Mouse (Mus musculus) granulocyte monocyte progenitor cell, adult 5-6 weeks (primary cell): Measurements from ENCODE around the gene Sarm1. TPM values are rescaled to one million over a fixed set of nuclear protein-coding genes. Genes with fewer than 3 reads are reported as not detected.
"Not testable (repeated sequence)": the region's sequence is repeated elsewhere in the genome, so short reads cannot be mapped to it uniquely, and the experiment has no call there.

Experiments
- ATAC-seq: replicated peaks from 2 replicates; pipeline ENCODE4 v1.8.0; 2016; ENCODE audit warnings: mild to moderate bottlenecking, moderate TSS enrichment, inconsistent platforms; ENCODE audit not compliant: poor library complexity, severe bottlenecking
- total RNA-seq, 2 experiments: library from RNA; stranded (forward) in 1 of 2; stranded (reverse) in 1 of 2; fragments of 200-712, 200-1000 nt in 1 of 2; fragments of >200 nt in 1 of 2; fragmentation: Nextera tagmentation in 1 of 2; gene quantifications; 2 replicates each; pipeline ENCODE4 v1.2.3; 2014 to 2017

The Sarm1 gene
- not detected in 2 replicates for total RNA-seq (2014; fragmentation: Nextera tagmentation)
- not detected in 2 replicates for total RNA-seq (2017)

DNA sequence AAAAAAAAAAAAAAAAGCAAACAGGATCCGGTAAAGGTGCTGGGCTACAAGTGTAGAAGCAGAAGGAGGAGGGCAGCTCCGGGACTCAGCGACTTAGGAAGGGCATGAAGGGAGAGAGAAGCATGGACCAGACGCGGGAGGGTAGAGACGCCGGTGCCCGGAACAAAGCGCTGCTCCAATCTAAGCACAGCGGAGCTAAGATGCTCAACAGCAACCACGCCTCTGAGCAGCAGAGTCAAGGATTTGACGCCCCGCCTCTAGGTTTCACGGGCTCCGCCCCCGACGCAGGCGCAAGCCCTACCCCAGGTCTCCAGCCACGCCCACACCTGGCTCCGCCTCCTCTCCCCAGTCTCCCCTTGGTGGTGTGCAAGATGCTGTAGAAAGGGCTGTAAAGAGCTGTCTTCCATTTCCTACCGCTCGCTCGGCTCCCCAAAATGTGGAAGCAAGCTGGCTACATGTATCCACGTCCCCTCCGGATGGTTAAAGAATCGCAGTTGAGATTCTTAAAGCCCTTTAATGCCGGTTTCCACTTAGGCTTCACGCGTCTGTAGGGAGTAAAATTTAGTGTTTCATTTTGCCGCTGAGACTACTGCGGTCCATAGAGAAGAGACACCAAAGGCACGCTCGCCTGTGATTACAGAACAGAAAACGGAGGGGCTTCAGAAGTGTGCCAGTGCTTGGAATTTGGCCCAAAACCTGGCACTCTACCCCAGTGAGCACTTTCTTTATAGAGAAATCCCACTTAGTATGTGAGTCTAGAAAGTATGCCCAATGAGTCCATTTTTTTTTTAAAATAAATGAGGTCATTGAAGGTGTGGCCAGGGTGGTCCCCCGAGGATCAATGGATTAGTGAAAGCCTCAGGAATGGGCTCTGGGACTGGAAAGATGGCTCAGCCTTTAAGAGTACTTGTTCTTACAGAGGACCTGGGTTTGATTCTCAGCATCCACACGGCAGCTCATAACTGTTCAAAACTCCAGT lies at the start of gene Sarm1:
TSS of gene Sarm1 (minus strand) at position 211 of the 979 bp plus-strand sequence.
- ATAC-seq = peak; percentile 99

DNA sequence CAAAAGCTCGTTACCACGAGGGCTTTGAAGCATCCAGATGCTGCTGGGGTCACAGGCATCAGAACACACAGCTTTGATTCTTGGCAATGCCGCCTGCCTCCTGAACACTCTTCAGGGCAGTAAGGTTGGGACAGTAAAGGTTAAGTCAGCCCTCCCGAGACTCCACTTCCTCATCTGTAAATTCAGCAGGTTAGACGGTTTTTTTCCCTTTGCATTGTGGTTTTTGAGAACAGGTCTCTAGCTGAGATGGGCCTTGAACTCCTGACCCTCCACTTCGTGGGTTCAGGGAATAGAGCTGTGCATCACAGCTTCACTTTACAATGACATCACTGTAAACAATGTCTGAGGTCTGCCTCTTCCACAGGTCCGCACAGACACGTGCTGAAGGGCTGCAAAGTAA lies 47.6 kb upstream of the Sarm1 start:
- ATAC-seq = 0 out of 2 replicates have a peak, but pooled peaks have one; percentile 44

DNA sequence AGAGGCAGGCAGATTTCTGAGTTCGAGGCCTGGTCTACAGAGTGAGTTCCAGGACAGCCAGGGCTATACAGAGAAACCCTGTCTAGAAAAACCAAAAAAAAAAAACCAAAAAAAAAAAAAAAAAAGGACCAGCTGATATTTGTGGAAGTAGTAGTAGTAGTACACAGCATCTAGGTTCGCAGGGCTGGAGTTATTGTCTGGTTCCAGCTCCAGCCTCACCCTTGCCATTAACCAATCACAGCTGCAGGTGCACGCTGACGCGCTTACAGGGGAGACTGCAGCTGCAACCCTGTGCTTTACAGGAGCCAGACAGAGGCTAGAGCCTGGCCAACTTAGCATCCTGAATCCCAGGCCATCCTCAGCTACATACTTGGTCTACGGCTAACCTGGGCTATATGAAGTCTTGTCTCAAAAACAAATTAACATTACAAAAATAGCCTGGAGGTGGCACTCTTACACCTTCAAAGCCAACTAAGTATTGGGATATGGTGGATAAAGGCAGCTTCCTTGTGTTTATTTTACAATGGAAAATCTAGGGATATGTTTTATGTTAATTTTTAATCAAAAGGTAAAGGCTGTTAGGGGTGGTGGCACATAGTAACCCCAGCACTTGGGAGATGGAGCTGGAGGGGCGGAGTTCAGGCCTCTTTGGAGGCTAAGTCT lies 47.0 kb upstream of the Sarm1 start:
- no peak for ATAC-seq

DNA sequence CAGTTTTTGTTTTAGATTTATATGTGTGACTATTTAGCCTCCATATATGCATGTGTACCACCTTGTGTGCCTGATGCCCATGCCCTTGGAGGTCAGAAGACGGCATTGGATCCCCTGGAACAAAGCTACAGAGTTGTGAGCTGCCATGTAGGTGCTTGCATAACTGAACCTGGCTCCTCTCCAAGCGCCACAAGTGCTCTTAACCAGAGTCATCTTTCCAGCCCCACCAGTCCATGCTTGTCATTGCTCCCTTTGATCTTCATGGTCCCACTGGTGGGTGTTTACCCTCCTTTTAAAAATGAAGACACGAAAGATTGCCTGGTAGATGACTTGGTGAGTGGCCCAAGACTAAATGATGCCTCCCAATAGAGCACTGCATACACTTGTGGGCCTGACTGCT lies 42.8 kb upstream of the Sarm1 start:
- no peak for ATAC-seq

DNA sequence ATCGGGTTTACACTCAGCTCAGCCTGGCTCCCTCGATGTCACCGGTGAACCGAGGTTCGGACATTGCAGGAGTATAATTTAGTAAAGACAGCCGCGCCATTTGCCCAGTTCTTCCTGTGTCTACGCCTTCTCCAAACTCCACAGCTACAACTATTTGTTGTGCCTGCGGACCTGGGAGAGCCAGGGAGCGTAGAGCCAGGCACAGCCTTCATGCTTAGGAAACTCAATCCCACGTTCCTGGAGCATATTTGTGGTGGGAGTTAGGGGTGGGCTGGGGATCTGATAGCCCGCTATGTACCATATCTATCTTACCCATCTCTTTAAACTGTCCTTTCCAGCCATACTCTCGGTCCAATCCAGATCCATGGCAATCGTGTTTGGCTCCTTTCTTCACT lies 39.1 kb upstream of the Sarm1 start:
- no peak for ATAC-seq

DNA sequence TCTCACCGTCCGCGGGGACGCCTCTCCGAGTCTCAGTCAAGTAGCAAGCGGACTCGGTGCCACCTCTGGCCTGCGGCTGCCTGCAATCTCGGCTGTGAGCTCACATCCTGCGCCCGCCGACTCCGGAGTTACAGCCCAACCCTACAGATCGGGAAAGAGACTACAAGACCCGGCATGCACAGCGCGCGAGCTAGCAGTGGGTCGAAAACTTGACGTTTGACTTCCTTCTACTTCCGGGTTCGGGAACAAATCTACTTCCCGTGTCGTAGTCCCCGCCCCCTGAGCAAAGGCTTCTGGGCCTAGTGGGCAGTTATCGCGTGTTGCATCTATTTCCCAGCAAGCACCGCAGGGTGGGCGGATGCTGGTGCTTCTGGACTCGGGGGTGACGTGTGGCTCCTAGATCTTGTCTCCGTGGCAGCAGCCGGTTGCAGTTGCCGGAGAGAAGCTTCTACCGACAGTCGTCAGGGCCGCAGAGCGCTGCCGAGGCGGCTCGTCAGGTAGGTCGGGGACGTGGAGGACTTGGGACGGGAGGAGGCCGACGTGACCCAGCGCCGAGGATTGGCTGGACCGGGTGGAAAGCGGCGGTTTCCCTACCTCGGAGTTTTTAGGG lies 38.6 kb upstream of the Sarm1 start, which contains the start of the genes Tnfaip1 and Ift20:
TSS of gene Tnfaip1 (minus strand) at position 253 of the 610 bp plus-strand sequence.
TSS of gene Ift20 (plus strand) at position 282 of the 610 bp plus-strand sequence.
- peak; percentile 93 for ATAC-seq

DNA sequence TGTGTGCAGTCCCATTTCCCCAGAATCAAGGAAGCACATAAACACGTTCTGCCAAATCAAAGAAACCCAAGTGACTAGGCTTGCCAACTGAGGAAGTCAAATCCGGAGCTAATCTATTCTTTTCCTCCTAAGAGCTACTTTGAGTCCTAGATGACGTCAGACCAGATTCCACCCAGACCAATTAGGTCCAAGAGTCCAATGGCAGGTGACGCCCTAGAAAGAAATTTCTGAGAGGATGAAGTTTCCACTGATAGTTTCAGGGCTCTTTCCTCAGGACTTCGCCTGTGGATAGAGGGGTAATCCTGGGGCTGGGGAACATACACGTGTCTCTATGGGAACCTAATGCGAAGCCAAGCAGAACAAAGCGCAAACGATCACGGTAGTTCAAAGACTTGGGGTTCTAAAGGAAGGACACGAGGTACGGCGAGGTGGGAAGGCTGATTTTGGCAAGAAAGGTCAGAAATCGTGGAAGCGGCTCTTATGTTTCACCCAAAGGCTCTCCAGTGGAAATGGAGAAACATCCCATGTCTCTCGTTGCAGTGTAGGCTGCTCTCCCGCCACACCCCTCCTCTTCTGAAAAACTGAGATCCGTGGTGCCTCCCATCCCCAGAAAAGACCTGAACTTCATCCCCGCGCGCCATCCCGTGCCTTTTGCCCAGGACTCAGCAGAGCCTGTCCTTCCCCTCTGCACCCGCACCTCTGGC lies 38.0 kb upstream of the Sarm1 start:
- ATAC-seq = peak; percentile 26

DNA sequence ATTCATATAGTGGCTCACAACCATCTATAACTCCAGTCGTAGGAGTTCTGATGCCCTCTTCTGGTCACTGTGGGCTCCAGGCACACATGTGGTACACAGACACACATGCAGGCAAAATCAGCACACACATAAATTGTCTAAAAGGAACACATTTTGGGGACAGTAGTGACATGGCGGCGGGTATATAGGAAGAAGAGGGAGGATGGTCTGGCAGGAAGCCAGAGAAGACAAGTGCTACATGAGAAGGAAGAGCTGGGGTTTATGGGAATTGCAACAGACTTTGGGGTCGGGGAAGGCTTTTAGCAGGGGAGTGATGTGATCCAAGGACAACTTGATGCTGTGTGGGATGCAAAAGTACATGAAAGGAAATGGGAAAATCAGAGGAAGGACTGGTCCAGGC lies 37.0 kb upstream of the Sarm1 start:
- ATAC-seq = no peak

DNA sequence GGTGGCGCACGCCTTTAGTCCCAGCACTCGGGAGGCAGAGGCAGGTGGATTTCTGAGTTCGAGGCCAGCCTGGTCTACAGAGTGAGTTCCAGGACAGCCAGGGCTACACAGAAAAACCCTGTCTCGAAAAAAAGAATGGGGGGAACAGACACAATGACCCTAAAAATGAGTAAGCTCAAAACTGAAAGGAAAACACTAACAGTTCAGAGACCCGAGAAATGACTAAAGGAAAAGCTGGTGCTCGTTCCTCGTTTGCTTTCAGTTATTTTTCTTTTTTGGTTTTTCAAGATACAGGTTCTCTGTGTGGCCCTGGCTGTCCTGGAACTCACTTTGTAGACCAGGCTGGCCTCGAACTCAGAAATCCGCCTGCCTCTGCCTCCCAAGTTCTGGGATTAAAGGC lies 34.0 kb upstream of the Sarm1 start:
- not testable (repeated sequence) for ATAC-seq

DNA sequence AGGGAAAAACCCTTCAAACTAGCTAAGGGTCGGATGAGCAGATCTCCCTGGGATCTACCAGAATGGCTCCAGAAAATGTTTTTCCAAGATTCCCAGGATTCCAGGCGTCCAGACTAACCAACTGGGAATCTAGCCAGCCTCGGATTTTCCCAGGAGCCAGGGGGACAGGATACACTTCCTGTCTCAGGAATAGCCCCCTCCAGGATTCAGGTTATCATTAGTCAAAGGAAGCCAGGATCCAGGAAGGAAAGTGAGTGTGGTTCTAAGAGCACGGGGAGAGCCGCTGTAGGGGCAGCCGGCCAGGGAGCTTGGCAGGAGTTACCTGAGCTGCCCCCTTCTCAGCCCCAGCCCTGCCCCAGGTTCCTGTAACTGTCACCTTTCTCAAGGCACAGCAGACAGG lies 33.5 kb upstream of the Sarm1 start:
- no peak for ATAC-seq

DNA sequence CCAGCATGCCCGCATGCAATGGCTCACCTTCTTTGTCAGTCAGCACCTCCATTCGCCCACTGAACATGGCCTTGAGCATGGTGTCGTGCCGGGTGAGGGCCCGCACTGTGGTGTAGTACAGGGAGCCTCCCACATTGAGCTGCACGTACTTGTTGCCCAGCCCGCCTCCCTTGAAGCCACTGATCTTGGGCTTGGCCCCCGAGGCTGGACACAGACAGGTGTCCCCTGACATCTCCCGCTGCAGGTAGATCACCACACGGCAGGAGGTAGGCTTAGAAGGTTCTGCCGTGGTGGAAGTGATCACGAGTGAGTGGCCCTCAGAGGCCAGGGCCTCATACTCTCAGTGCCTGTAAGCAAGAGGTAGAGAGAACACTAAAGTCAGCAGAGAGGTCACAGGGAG lies 32.4 kb upstream of the Sarm1 start:
- no peak for ATAC-seq

DNA sequence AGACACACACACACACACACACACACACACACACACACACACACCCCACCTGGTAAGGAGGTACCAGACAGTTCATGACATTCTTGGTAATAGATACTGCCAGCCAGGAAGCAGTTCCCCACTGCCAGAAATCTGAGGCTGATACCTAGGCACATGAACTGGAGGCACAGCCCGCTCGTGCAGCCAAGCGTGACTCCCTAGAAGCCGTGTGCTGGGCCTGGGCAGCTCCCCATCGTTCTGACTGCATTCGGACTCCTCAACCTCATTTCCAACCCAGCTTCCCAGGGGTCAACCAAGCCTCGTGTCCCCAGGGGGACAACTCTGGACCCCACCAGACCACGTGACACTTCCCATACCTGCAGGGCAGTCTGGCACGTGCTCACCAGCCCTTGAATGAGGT lies 31.2 kb upstream of the Sarm1 start:
- ATAC-seq = no peak

DNA sequence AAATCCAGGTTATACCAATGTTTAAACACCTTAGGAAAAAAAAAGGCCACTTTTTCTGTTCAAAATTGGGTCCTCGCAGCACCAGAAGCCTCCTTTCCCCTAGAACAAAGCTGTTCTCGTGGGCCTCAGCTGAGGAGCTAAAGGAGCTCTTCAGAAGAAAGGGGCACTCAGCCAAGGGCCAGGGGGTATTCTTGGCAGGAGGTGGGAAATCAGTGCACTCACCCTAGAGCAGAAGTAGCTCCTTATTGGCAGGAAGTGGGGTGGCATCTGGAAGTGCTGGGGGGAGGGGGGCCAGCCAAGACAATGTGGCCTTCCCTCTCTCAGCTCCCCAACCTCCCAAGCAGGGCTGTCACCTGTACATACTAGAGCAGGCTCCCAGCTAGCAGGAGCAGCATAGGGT lies 27.3 kb upstream of the Sarm1 start:
- no peak for ATAC-seq

DNA sequence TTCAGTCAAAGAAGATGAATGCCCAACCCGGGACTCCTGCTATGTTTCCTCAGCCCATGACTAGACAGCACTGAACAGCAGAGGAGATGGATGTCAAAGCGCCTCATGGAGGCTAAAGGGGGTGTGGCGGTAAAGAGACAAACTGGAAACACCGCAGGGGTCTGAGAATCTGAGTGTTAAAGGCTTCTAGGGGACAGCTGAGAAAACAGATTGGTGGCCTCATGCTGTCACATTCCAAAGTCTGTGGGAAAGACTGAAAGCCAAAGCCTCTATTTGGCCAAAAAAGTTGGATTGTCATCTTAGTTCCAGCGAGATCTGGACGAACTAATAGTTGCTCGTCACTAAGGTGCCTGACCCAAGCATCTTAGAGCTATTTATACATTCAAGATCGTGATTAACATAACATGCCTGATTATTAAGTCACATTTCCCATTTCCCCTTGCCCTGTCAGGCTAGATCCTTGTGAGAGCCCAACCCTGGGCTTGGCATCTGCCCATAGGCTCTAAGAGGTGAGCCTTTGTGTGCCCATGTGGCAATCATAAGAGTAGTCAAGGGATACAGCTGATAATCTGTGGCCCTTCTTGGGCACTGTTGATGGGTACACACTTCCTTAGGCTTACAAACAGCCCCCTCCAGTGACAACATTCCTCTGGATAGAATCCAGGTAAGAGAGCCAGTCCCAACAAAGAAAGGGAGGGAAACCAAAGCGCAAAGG lies 25.8 kb upstream of the Sarm1 start:
- ATAC-seq = no peak

DNA sequence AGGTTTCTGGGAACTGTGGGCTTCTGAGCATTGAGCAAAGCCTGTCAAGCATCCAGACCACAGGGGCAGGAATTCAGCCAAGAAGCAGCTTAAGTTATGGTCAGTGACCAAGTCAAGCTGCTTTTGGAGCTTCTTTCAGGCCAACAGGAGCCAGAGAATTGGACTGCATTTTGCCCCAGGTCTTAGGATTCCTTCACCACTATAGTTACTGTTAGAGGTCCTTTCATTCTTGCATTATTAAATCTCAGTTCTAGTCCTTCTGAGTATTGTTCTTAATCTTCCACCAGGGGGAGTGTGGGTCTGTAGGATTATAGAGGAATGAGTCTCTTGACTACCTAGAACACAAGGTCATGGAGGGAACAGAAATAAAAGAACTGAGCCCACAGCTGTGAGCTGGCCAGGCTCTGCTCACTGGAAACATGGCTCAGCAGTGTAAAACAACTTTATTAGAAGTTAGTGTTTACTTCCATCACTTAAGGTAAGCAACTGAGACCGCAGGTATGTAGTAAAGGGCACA lies 25.0 kb upstream of the Sarm1 start:
- ATAC-seq = no peak

DNA sequence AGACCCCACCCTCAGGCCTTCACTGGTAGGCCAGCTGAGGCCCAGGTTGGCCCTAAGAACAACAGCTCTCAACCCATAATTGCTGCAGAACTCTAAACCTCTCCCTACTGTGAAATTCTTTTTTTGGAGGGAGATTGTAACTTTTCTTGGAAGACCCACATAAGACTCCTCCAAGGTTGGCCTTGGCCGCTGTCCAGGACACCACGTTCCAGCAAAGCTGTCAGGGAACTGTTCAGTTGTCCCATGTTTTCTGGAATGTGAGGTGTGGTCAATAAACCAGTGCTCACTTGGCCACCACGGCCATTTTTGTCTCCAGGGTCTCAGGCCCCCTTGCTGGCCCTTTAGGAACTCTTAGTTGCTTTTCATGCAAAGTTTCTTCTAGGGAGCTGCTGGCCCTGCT lies 24.3 kb upstream of the Sarm1 start:
- no peak for ATAC-seq

DNA sequence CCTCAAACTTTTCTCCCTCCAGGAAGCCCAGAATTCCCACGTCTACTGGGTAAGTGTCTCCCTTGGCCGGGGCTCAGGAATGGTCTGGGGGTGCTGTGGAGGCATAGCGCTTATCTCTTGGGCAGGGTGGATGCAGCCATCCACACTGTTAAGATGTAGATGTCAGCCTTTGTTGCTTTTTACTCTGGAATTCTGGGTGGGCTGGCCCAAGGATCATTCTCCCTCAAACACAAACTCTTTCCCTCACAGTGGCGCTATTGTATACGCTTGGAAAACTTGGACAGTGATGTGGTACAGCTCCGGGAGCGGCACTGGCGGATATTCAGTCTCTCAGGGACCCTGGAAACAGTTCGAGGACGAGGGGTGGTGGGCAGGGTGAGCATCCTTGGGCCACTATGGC lies 21.4 kb upstream of the Sarm1 start:
- ATAC-seq = no peak

DNA sequence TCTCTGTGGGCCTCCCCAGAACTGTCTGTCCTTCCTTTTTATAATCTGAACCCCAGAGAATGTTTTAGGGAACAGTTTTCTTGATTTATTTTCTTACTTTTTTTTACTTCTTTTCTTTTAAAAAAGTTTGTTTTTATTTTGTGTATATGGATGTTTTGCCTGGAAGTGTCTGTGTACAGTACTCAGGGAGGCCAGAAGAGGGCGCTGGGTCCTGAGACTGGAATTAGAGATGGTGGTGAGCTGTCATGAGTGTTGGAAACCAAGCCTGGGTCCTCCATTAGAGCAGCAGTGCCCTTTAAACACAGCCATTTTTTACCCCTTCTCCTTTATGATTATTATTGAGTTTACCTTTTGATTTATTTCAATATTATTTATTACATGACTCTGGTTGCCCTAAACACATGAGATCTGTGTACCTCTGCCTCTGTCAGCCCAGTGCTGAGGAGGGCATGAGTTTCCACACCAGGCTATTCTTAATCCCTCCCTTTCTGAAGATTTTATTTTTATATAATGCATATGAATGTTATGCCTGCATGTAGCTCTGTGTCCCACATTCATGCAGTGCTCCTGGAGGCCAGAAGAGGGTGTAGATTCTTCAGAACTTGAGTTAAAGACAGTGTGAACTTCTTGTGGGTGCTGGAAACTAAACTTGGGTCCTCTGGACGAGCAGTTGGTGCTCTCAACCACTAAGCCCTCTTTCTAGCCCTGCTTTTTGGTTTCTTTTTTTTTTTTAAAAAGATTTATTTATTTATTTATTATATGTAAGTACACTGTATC lies 18.2 kb upstream of the Sarm1 start:
- ATAC-seq = no peak
